Mouse (Mus musculus) intestine, postnatal 0 days (tissue): ENCODE data around the gene 4931428L18Rik. TPM values are rescaled to one million over a fixed set of nuclear protein-coding genes. Genes with fewer than 3 reads are reported as not detected.

Source experiments
- ATAC-seq: fragments of 200-750 bp; cut with Nextera tagmentation; 2 replicates; pipeline ENCODE4 v1.8.0; 2017; ENCODE audit warnings: mild to moderate bottlenecking, moderate TSS enrichment, moderate library complexity
- H3K27ac ChIP-seq: fragments of 300-500 bp; sonication (generic); 2 replicates; pipeline ENCODE4 v1.5.1; 2014; ENCODE audit warnings: mild to moderate bottlenecking, low read depth, low read length, moderate library complexity
- H3K27me3 ChIP-seq: fragments of 300-500 bp; sonication (generic); replicated peaks from 2 replicates; pipeline ENCODE4 v1.6.1; 2014; ENCODE audit warnings: low read length, mixed read lengths; ENCODE audit not compliant: control insufficient read depth, insufficient read depth
- H3K36me3 ChIP-seq: fragments of 300-500 bp; sonication (generic); 2 replicates; pipeline ENCODE4 v1.6.1; 2014; ENCODE audit warnings: mild to moderate bottlenecking, moderate library complexity; ENCODE audit not compliant: control insufficient read depth, insufficient read depth
- H3K4me1 ChIP-seq: fragments of 300-500 bp; sonication (generic); replicated peaks from 2 replicates; pipeline ENCODE4 v1.6.1; 2014; ENCODE audit warnings: antibody characterized with exemption, low read length, mixed read lengths; ENCODE audit not compliant: control insufficient read depth, insufficient read depth
- H3K4me2 ChIP-seq: fragments of 300-500 bp; sonication (generic); replicated peaks from 2 replicates; pipeline ENCODE4 v1.6.1; 2014; ENCODE audit warnings: low read depth, mild to moderate bottlenecking, moderate library complexity
- H3K4me3 ChIP-seq: fragments of 300-500 bp; sonication (generic); 2 replicates; pipeline ENCODE4 v1.5.1; 2014; ENCODE audit warnings: low read depth, low read length
- H3K9ac ChIP-seq: fragments of 300-500 bp; sonication (generic); 2 replicates; pipeline ENCODE4 v1.6.1; 2014; ENCODE audit warnings: mild to moderate bottlenecking, low read depth, low read length
- H3K9me3 ChIP-seq: fragments of 300-500 bp; sonication (generic); 2 replicates; pipeline ENCODE4 v1.6.1; 2016; ENCODE audit warnings: mixed run types; ENCODE audit not compliant: control insufficient read depth
- CTCF ChIP-seq: sonication (generic); IDR thresholded peaks from 2 replicates; pipeline ENCODE4 v1.5.1; 2016; ENCODE audit warnings: low read depth, mild to moderate bottlenecking, control low read depth, antibody characterized with exemption, moderate library complexity
- WGBS: fragments of 180-500 bp; shearing (Covaris S2); extraction: QIAGEN DNeasy Blood & Tissue Kit; methylation state at CpG from one replicate; pipeline ENCODE4 v1.1.7; 2014; 5-methylcytosine and 5-hydroxymethylcytosine counted together
- polyA plus RNA-seq: library from polyadenylated mRNA; unstranded; fragments of >200 nt; fragmentation: Nextera tagmentation; extraction: Ambion mirVana; gene quantifications from 2 replicates; pipeline ENCODE4 v1.2.1, GENCODE M21; 2015

4931428L18Rik gene
- polyA plus RNA-seq, 1 experiment from 2014 or later = 0.16 TPM

GRCm38 (mm10) chr1:31205770-31206169 is 16.7 kb downstream of the 4931428L18Rik start:
- Histone ChIP-seq H3K4me2 (no peak overlapping the region), H3K27me3 (no peaks in the 10 kb centered on the region), H3K36me3 (no peaks in the 10 kb centered on the region), H3K27ac (no peak overlapping the region), H3K4me3 (no peak overlapping the region), H3K4me1 (no peaks in the 10 kb centered on the region), H3K9me3 (no peaks in the 10 kb centered on the region), H3K9ac (no peak overlapping the region)
- TF ChIP-seq CTCF = no peak
- no peak for ATAC-seq
- WGBS = 75% methylated on average over 3 of the region's 3 CpGs

- H3K9ac ChIP-seq = no peak overlapping the region
- no peaks in the 10 kb centered on the region for H3K4me1 ChIP-seq
- no peak overlapping the region for H3K4me2 ChIP-seq
- WGBS = 78% methylated on average over 7 of the region's 7 CpGs
- H3K27ac ChIP-seq = no peak overlapping the region
- no peaks in the 10 kb centered on the region for H3K9me3 ChIP-seq
- no peak overlapping the region for H3K4me3 ChIP-seq
- H3K36me3 ChIP-seq = no peaks in the 10 kb centered on the region
- ATAC-seq = no peak
- H3K27me3 ChIP-seq = no peaks in the 10 kb centered on the region
- TF ChIP-seq CTCF = no peak
Measured at GRCm38 (mm10) chr1:31205346-31205745, 17.1 kb downstream of the 4931428L18Rik start.

- ATAC-seq = no peak
- Histone ChIP-seq H3K27ac (no peak overlapping the region), H3K4me2 (no peak overlapping the region), H3K9ac (no peak overlapping the region), H3K4me1 (no peaks in the 10 kb centered on the region), H3K36me3 (no peaks in the 10 kb centered on the region), H3K9me3 (no peaks in the 10 kb centered on the region), H3K4me3 (no peak overlapping the region), H3K27me3 (no peaks in the 10 kb centered on the region)
- no peak for TF ChIP-seq CTCF
- 86% methylated on average over 10 of the region's 10 CpGs for WGBS
Measured at GRCm38 (mm10) chr1:31203771-31204170, 18.7 kb downstream of the 4931428L18Rik start.

GRCm38 (mm10) chr1:31196959-31197358 is 25.5 kb downstream of the 4931428L18Rik start:
- Histone ChIP-seq H3K27ac (no peak overlapping the region), H3K4me2 (no peak overlapping the region), H3K27me3 (no peaks in the 10 kb centered on the region), H3K9ac (no peak overlapping the region), H3K4me1 (no peaks in the 10 kb centered on the region), H3K36me3 (no peaks in the 10 kb centered on the region), H3K9me3 (no peaks in the 10 kb centered on the region), H3K4me3 (no peak overlapping the region)
- ATAC-seq = no peak
- TF ChIP-seq CTCF = no peak
- 93% methylated on average over 3 of the region's 3 CpGs for WGBS

DNA sequence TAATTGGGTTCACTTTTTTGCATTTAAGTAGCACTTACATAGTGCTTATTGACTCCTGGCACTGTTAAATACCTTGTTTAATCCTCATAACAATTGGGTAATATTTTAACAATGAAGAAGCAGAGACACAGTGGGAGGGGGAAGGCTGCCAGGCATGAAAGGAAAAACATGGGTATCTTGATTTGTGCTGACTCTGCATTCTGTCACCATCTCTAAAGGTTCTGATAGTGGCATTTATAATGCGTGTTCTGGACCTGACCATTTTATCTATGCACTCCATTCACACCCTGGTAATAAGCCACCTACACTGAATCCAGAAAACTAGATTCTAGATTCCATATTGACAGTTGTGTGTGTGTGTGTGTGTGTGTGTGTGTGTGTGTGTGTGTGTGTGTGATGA is 26.9 kb downstream of the 4931428L18Rik start:
- 74% methylated on average over 1 of the region's 1 CpGs for WGBS
- TF ChIP-seq CTCF = no peak
- no peaks in the 10 kb centered on the region for H3K36me3 ChIP-seq

DNA sequence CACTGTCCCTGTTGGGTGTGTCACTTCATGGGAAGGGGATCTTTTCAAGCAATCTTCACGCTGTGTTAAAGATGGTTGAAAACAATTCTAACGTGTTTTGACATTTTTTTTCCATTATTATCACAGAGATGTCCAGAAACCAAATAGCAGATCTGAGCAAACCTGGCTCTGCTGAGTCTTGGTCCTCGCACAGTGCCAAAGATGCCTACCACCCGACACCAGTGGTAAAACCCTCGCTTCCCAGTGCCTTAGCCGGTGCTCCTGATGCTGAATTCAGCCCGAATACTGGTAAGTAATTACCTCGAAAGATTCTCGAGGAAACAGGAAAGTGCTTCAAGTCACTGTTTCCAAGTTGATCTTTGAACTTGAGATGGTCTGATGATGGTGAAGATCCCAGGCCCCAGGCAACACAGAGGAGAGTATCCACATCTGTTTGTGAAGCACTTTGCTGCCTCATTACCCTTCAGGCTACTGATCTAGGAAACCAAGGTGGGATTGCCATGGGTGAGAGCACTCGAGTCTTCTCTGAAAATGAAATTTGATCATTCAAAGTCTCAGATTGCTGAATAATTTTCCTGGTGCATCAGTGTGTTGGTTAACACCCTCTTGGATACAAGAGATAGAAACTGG is 32.1 kb downstream of the 4931428L18Rik start:
- Histone ChIP-seq H3K27me3 (no peaks in the 10 kb centered on the region), H3K36me3 (no peaks in the 10 kb centered on the region), H3K27ac (no peak overlapping the region), H3K4me3 (no peak overlapping the region), H3K9ac (no peak overlapping the region), H3K4me1 (no peaks in the 10 kb centered on the region), H3K4me2 (no peak overlapping the region), H3K9me3 (no peaks in the 10 kb centered on the region)
- no peak for ATAC-seq
- TF ChIP-seq CTCF = no peak
- 79% methylated on average over 10 of the region's 10 CpGs for WGBS

More for the DNA sequence above, 26.9 kb downstream of the 4931428L18Rik start:
- no peaks in the 10 kb centered on the region for H3K4me1 ChIP-seq
- no peak overlapping the region for H3K9ac ChIP-seq
- H3K4me3 ChIP-seq = no peak overlapping the region
- no peak overlapping the region for H3K27ac ChIP-seq
- H3K4me2 ChIP-seq = no peak overlapping the region
- ATAC-seq = no peak
- no peaks in the 10 kb centered on the region for H3K27me3 ChIP-seq
- no peaks in the 10 kb centered on the region for H3K9me3 ChIP-seq
